Mouse (Mus musculus) adrenal gland, adult (tissue): ENCODE data around the gene Olfr968.

ENCODE experiments used
- DNase-seq, 2 experiments: peaks; one replicate each; pipeline ENCODE4 v3.0.0; 2022 to 2023; ENCODE audit warnings: low spot score in 1 of 2; ENCODE audit not compliant: inconsistent age in 2 of 2

Gene Olfr968

DNA sequence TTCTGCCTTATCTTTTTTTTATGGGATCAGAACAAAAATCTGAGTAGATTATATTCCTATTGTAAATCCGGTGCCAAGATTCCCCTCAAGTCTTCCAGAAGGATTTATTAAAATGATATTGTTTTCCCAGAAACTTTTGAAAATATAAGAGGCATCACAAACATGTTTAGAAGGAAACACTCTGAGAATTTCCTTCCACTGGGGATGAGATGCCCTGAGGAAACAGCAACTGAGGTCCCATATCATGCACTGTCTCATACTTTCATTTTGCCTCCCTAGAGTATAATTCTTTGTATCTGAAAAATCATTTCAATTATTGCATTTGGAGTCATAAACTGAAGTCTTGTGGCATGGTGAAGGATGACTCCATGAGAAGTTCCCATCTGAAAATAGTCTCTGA, at the start of gene Olfr968:
Gene Olfr968 (minus strand): TSS at position 101 of the 400 bp plus-strand sequence.
- DNase-seq: no peak

DNA sequence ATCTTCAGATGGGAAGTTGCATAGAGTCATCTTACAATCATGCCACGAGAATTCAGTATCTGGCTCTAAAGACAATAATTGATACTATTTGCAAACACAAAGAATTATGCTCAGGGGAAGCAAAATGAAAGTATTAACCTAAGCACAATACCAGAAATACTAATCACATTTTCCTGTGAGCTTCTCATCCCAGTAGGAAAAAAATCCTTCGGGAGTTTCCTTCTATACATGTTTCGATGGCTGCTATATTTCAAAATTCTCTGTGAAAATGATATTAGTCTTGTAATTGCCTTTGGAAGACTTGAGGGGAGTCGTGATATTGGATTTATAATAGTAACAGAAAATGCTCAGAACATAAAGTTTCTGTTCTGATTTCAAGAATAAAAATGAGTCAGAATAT, 25.5 kb upstream of the Olfr968 start, which contains the start of gene Olfr970:
Gene Olfr970 (plus strand): TSS at position 301 of the 400 bp plus-strand sequence.
- no peak for DNase-seq

DNA sequence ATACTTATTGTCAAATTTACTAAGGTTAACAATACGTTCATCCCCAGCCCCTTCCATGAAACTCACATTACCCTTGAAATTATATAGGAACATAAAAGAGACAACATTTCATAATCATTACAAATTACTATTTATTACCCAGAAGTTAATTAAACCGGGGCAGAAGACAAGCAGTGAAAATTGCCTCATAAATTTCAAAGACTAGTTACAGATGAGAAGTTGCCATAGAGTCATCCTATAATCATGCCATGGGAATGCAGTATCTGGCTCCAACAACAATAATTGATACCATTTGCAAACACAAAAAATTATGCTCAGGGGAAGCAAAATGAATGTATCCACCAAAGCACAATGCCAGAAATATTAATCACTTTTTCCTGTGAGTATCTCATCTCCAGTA, 7.5 kb upstream of the Olfr968 start, which contains the start of gene Olfr969:
Gene Olfr969 (plus strand): TSS at position 388 of the 400 bp plus-strand sequence.
- DNase-seq: no peak

DNA sequence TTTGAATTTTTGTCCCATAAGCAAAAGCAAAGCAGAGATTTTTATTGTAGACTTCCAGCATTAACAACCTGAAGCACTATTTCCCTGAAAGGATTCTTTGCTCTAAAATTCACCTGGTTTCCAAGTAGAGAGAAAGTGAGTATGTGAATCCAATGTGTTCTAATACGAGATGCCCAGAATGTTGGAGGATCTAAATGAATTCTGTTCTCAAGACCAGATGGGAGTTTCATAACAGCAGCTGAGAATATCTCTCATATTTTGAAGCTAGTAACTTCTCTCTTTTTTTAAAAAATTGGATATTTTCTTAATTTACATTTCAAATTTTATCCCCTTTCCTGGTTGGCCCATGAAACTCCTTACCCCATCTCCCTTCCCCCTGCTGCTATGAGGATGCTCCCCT, 36.6 kb downstream of the Olfr968 start:
- DNase-seq: no peak

DNA sequence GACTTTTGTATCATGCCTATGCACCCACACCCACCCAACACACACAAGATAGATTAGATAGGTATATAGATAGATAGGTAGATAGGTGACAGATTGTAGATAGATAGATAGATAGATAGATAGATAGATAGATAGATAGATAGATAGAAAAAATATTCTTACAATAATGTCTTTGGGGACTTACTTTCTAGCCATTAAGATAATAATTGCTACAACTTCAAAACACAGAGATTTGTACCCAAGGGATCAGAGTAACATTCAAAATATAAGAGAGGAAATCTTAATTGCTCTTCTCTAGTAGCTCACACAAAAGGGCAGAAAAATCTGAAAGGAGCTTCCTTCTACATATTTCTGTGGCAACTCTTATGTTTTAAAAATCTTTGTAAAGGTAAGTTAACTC, 37.1 kb downstream of the Olfr968 start, which contains the start of gene Olfr967:
Gene Olfr967 (plus strand): TSS at position 301 of the 400 bp plus-strand sequence.
- no peak for DNase-seq

DNA sequence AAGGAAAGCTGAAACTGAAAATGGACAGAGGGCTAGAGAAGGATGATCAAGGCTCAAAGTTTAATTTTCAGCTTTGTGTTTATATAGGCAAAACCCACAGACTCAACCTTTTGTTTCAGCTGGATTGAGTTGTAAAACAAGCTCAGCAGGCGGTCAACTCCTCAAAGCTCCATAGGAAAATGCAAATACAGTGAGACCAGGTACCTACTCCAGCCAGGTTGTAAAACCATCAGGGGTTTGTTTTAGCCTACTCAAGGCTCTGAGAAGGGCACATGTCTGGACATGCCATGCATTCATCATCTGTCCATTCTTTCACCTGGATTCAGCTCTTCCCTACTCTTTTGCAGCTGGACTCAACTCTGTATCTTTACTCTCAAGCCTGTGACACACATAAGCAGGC, 42.3 kb downstream of the Olfr968 start:
- DNase-seq: no peak

DNA sequence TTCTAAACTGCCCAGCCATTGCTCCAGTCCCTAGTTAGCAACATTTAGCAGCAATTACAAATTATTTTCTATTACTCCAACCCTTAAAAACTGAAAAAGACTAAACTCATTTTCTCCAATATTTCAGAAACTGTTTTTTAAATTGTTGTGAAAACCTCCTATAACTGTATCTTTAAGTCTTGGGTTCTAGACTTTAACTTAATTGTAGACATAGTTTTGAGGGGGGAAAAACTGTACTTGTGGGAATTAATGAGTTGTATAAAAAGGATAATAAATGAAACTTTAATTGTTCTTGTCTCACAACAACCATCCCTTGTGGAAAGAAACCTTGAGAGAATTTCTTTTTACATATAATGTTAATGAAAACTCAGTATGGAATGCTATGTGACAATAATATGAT, 52.4 kb downstream of the Olfr968 start, which contains the start of gene Olfr150:
Gene Olfr150 (plus strand): TSS at position 301 of the 400 bp plus-strand sequence.
- no peak for DNase-seq
